Mouse (Mus musculus): ENCODE measurements around the gene Gmds.

The Gmds gene

GRCm38 (mm10) chr13:32034139-32034538 is 304.4 kb downstream of the Gmds start:
- DNase-seq (ENCODE audit: low spot score): peak; percentile 70

DNA sequence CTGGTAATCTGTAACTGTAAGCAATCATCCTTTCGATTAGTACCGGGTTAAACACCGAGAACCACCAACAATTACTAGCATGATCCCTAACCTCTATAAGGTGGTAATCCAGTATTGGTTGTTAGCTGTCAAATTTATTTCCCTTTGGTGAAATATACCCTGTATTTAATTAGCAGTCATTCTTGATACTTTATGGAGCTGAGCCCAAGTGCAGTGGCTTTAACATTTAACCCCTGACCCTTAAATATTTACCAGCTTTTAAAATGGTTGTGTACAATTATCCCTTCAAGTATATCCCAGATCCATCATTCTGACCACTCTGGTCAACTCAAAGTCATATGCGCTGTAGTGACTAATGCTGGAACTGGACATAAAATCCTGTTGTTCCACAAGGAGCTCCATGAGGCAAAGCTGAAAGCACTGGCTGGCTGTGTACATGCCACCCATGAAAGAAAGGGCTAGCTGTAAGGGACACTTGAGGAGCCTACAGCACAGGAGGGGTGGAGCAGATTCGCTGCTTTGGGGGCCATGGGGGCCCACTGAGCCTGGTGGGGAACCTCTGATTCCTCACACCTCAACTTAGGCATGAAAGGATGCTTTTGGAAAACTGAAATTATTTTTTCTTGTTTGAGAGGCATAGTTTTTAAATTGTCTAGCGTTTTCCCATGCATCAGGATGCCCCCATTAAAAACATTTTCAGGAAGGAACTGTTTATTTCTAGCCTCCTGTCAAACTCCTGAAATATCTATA is 312.1 kb downstream of the Gmds start:
- peak; percentile 40 for DNase-seq (ENCODE audit: low spot score)

DNA sequence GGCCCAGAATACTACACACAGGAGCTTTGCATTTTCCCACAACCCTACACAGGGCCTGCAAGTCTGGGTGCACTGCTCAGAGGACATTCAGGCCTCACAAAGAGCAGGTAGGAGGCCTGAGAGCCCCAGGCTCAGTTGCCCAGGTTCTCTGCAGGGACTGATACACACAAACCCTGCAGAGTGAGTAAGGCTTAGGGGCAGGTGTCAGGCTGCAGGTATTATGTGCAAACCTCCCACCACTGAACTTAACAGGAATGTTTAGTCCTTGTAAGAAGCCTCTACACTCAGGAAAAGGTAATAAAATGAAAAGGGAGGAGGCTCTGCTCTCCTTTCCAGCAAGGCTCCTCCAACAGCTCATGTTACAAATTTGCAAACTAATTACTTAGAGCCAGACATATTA is 313.7 kb downstream of the Gmds start:
- DNase-seq (ENCODE audit: low spot score): no peak

- no peak for DNase-seq (ENCODE audit: low spot score)
Observed at GRCm38 (mm10) chr13:32020455-32021249, 317.9 kb downstream of the Gmds start.

DNA sequence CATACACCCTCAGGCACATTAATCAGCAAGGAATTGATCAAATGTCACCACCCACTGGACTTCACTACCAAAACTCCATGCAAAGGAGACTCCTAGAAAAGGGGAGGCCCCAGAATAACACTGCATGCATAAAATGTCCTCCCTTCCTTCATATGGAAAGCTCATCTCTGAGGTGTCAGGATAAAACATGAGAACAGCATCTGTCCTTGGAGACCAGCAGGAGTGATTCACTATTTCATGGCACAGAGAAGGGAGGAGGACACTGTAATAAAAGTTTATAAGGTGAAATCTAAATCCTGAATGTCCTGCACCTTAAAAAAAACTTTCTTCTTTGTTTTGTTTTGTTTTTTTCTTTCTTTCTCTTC is 319.3 kb downstream of the Gmds start:
- DNase-seq (ENCODE audit: low spot score): no peak

GRCm38 (mm10) chr13:32018518-32019255 is 319.9 kb downstream of the Gmds start:
- DNase-seq (ENCODE audit: low spot score): no peak

- peak; percentile 76 for DNase-seq (ENCODE audit: low spot score)
Observed at GRCm38 (mm10) chr13:32008802-32009201, 329.7 kb downstream of the Gmds start.

DNA sequence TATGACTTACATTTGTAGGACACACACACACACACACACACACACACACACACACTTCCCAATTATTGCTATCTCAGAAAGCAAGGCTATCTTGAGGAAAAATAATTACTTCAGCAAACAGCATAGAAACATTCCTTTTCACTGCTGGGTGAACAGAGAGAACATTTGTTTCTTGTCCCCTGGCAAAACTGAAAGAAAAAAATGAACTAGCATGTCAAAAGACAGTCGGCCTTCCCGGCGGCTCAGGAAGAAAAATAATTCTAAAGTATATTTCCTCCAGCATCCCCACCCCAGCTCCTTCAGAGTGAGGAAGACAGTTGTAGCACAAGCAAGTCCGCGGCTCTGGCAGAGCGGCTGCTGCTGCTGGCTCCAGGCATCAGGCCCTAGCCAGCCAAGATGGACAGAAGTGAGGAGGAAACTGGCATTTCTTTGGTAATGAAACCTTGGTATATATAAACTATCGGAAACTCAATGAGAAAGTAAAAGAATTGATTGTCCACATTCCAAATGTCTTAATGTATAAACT is 330.4 kb downstream of the Gmds start:
- no peak for DNase-seq (ENCODE audit: low spot score)

- no peak for DNase-seq (ENCODE audit: low spot score)
Observed at GRCm38 (mm10) chr13:31993391-31993790, 345.1 kb downstream of the Gmds start.

- DNase-seq (ENCODE audit: low spot score): peak; percentile 58
Observed at GRCm38 (mm10) chr13:31992409-31993201, 345.9 kb downstream of the Gmds start.

- DNase-seq (ENCODE audit: low spot score): no peak
Observed at GRCm38 (mm10) chr13:31981198-31981597, 357.3 kb downstream of the Gmds start.

DNA sequence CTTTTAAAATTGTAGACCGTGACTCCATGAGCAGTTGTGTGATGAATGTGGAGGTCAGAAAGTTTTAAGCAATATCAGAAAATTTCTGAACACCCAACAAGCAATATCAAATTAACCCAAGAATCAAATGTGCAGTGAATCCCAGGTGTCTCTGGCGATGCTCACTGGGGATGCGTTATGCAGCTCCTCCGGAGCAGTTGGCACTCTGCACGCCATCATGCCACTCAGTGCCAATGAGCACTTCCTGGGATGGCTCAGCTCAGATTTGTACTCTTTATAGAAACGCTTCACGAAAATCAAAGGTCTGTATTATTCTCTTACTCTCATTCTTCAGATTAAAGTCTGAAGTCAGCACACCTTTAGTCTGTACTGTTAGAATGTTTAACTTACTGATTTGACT is 360.4 kb downstream of the Gmds start:
- no peak for DNase-seq (ENCODE audit: low spot score)

- no peak for DNase-seq (ENCODE audit: low spot score)
Observed at GRCm38 (mm10) chr13:31974751-31975479, 363.6 kb downstream of the Gmds start.

- peak; percentile 72 for DNase-seq (ENCODE audit: low spot score)
Observed at GRCm38 (mm10) chr13:31971040-31971501, 367.5 kb downstream of the Gmds start.

DNA sequence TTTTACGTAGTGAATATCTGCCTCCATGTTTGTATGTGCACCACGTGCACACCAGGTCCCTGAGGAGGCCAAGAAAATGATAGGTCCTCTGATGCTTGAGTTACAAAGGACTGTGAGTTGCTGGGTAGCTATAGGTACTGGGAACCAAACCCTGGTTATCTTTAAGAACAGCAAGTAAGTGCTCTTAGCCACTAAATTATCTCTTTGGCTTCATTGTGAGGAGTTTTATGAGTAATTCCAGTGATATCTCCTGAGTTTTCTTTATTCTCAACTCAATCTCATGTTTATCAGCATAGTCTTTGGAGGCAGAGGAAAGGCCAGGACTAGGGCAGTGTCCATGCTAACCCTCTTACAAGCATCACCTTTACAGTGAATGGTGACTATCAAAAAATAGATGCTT is 370.3 kb downstream of the Gmds start:
- DNase-seq (ENCODE audit: low spot score): no peak

DNA sequence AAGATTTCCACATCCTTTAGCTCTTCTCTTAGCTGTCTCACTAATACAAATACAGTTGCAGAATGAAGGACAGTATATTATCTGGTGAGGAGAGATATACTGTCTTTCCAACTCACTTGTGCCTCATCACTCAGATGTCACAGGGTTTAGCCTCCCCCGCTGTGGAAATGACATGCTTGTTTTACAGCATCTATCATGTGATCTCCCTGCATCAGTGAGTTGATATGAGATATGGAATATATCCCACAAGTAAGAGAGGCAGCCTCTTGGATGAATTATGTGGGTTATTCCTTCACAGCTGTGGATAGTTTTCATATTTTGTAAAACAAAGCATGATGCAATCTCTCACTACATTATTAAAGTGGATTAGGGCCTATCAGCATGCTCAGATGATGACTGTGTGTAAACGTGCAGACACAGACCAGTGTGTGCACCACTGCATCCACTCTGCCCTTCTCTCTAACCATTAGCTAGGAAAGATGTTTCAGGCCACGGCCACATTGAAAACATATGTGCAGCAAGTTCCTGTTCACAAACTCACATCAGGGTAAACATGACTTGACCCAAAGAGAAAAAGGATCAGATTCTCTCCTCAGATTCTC is 371.5 kb downstream of the Gmds start:
- DNase-seq (ENCODE audit: low spot score): no peak

DNA sequence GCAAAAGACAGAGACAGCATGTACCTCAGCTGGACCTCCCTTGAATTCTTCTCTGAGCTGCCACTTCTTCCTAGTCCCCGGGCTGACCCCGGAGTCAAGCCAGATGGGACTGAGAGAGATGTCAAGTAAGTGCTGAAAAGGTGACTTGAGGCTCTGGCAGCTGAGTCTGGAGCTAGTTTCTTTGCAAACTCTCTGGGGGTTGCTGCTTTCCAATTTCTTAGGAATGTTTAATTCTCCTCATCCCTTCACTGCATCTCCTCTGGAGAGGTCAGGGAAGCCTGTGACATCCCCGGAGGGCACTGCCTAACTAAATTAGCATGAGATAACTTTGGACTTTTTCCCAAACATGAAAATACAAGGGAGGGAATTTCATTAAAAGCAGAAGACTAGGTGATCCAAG is 378.0 kb downstream of the Gmds start:
- DNase-seq (ENCODE audit: low spot score): peak; percentile 59

- DNase-seq (ENCODE audit: low spot score): no peak
Observed at GRCm38 (mm10) chr13:31958346-31959335, 379.9 kb downstream of the Gmds start.

DNA sequence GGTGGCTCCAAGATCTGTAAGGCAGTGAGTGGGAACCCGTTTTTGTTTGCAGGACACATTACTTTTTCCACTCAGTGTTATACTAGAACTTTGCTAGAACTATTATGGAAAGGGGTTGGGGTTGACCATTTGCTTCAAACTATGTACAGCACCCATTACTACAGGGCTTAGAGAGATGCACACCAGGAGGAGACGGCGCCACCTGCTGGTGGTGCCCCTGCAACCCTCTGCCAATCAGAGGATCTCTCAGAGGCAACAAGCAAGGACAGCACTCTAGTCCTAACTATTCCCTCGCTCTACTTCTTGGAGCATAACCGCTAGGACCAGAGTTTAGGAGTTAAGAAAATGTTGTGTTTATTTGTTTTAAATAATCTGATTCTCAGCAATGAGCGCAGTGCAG is 382.0 kb downstream of the Gmds start:
- no peak for DNase-seq (ENCODE audit: low spot score)
